25 mouse cellular contexts compared by ENCODE assay signal in genomic region chr4:32504236-32504635, GRCm38 (mm10).
DNase-seq lines count a peak whose midpoint lies in the region; ATAC-seq lines count a peak whose summit lies in the region.
"Had no signal": no experiment of that assay in that cellular context is flagged by ENCODE, and none has a peak within 500 bp of the region (broad histone marks: within the 10 kb centered on the region; RNA-seq: fewer than 3 reads in every experiment).

No protein-coding gene starts in this region.

- 75% methylated on average over 11 of the region's 11 CpGs for WGBS in heart, embryonic 10.5 days
- 85% methylated on average over 11 of the region's 11 CpGs for WGBS in intestine, embryonic 14.5 days
- WGBS in intestine, embryonic 16.5 days, result 87% methylated on average over 11 of the region's 11 CpGs
- WGBS in midbrain, embryonic 11.5 days, result 96% methylated on average over 11 of the region's 11 CpGs
- 95% methylated on average over 11 of the region's 11 CpGs for WGBS in midbrain, embryonic 14.5 days

- no peak overlapping the region for H3K9ac ChIP-seq in intestine, embryonic 14.5 days (ENCODE audit: low read length)
- no peak overlapping the region for H3K9ac ChIP-seq in intestine, embryonic 16.5 days (ENCODE audit: low read depth, low read length)
- no peak overlapping the region for H3K9ac ChIP-seq in midbrain, embryonic 11.5 days (ENCODE audit: low read length)
- H3K9ac ChIP-seq in midbrain, embryonic 14.5 days (replicated peaks; ENCODE audit: low read length), result no peak overlapping the region
- H3K9ac ChIP-seq: forebrain, embryonic 13.5 days; hindbrain, embryonic 14.5 days had no signal

- peaks cover 16% of the 10 kb centered on the region; the same call in 1 of the 2 replicates for H3K36me3 ChIP-seq in heart, embryonic 10.5 days
- H3K36me3 ChIP-seq in intestine, embryonic 14.5 days (ENCODE audit: control insufficient read depth, insufficient read depth, low read length), result no peaks in the 10 kb centered on the region
- H3K36me3 ChIP-seq in intestine, embryonic 16.5 days (ENCODE audit: control insufficient read depth, insufficient read depth, low read length), result no peaks in the 10 kb centered on the region
- no peaks in the 10 kb centered on the region for H3K36me3 ChIP-seq in midbrain, embryonic 11.5 days (ENCODE audit: control insufficient read depth, insufficient read depth, low read length)
- peaks cover 12% of the 10 kb centered on the region for H3K36me3 ChIP-seq in midbrain, embryonic 14.5 days (ENCODE audit: control insufficient read depth, insufficient read depth, low read length)

- no peak for ATAC-seq in intestine, embryonic 14.5 days (replicated peaks; ENCODE audit: low FRiP score, low TSS enrichment, low read depth)
- no peak for ATAC-seq in intestine, embryonic 16.5 days
- ATAC-seq in midbrain, embryonic 11.5 days (ENCODE audit: low FRiP score), result no peak
- no peak for ATAC-seq in midbrain, embryonic 14.5 days (ENCODE audit: low FRiP score, low TSS enrichment)
- 0 out of 2 replicates have a peak, but pooled peaks have one; percentile 6 for ATAC-seq in megakaryocyte progenitor cell, adult 5-6 weeks (replicated peaks; ENCODE audit: poor library complexity)
- no peak for ATAC-seq in frontal cortex, adult (ENCODE audit: low TSS enrichment)
- ATAC-seq: CD4-positive, CD25-positive, alpha-beta regulatory T cell, adult 4 months; forebrain, embryonic 13.5 days; forebrain, embryonic 16.5 days; hindbrain, postnatal 0 days; inflammation-experienced regulatory T-cells, adult 6 months had no signal

- H3K9me3 ChIP-seq in heart, embryonic 10.5 days, result no peaks in the 10 kb centered on the region
- H3K9me3 ChIP-seq in intestine, embryonic 14.5 days (ENCODE audit: control insufficient read depth, low read length), result no peaks in the 10 kb centered on the region
- no peaks in the 10 kb centered on the region for H3K9me3 ChIP-seq in intestine, embryonic 16.5 days (ENCODE audit: control insufficient read depth, low read length)
- H3K9me3 ChIP-seq in midbrain, embryonic 11.5 days (ENCODE audit: control insufficient read depth, low read length), result no peaks in the 10 kb centered on the region
- H3K9me3 ChIP-seq in midbrain, embryonic 14.5 days (ENCODE audit: control insufficient read depth, low read length), result no peaks in the 10 kb centered on the region
- H3K9me3 ChIP-seq: forebrain, embryonic 13.5 days had no signal

- no peak overlapping the region for H3K4me3 ChIP-seq in heart, embryonic 10.5 days
- no peak overlapping the region for H3K4me3 ChIP-seq in intestine, embryonic 14.5 days (ENCODE audit: low read depth, low read length)
- no peak overlapping the region for H3K4me3 ChIP-seq in intestine, embryonic 16.5 days (ENCODE audit: low read length)
- H3K4me3 ChIP-seq in midbrain, embryonic 11.5 days (ENCODE audit: low read depth, low read length), result no peak overlapping the region
- no peak overlapping the region for H3K4me3 ChIP-seq in midbrain, embryonic 14.5 days (replicated peaks; ENCODE audit: low read depth, low read length)
- H3K4me3 ChIP-seq: forebrain, embryonic 10.5 days; forebrain, embryonic 13.5 days; gastrocnemius, adult 2 months had no signal

- peaks cover 27% of the 10 kb centered on the region for H3K4me1 ChIP-seq in heart, embryonic 10.5 days
- peaks cover 3% of the 10 kb centered on the region; the same call in 1 of the 2 replicates for H3K4me1 ChIP-seq in intestine, embryonic 14.5 days (replicated peaks; ENCODE audit: control insufficient read depth, insufficient read depth, low read length)
- no peaks in the 10 kb centered on the region for H3K4me1 ChIP-seq in intestine, embryonic 16.5 days (ENCODE audit: control insufficient read depth, insufficient read depth, low read length)
- peaks cover 8% of the 10 kb centered on the region; the same call in 1 of the 2 replicates for H3K4me1 ChIP-seq in midbrain, embryonic 11.5 days (ENCODE audit: control insufficient read depth, insufficient read depth, low read length)
- peaks cover 17% of the 10 kb centered on the region for H3K4me1 ChIP-seq in midbrain, embryonic 14.5 days (ENCODE audit: control insufficient read depth, insufficient read depth, low read length)

- no peaks in the 10 kb centered on the region for H3K27me3 ChIP-seq in heart, embryonic 10.5 days (ENCODE audit: insufficient read depth, poor library complexity, severe bottlenecking)
- no peaks in the 10 kb centered on the region for H3K27me3 ChIP-seq in intestine, embryonic 14.5 days (replicated peaks; ENCODE audit: control insufficient read depth, insufficient read depth, low read length)
- no peaks in the 10 kb centered on the region for H3K27me3 ChIP-seq in intestine, embryonic 16.5 days (replicated peaks; ENCODE audit: control insufficient read depth, insufficient read depth, low read length)
- H3K27me3 ChIP-seq in midbrain, embryonic 11.5 days (ENCODE audit: control insufficient read depth, insufficient read depth, low read length), result no peaks in the 10 kb centered on the region
- H3K27me3 ChIP-seq in midbrain, embryonic 14.5 days (ENCODE audit: control insufficient read depth, insufficient read depth, low read length), result no peaks in the 10 kb centered on the region
- H3K27me3 ChIP-seq: forebrain, embryonic 13.5 days had no signal

- DNase-seq in heart, embryonic 10.5 days (ENCODE audit: low spot score), result no peak
- no peak for DNase-seq in heart, postnatal 4 days
- peak; percentile 33 for DNase-seq in intestine, embryonic 14.5 days (ENCODE audit: low spot score)
- peak; percentile 14 for DNase-seq in midbrain, embryonic 11.5 days (ENCODE audit: low spot score, missing footprints)
- no peak for DNase-seq in midbrain, embryonic 14.5 days
- DNase-seq: adrenal gland, adult 2 months; adrenal gland, postnatal 14 days; cerebellum, adult 11-12 months; cerebellum, adult 8-10 months; cerebellum, postnatal 10 days; cerebellum, postnatal 36 days; gastrocnemius, adult 2 months; gastrocnemius, postnatal 14 days; heart, adult 18-20 months; kidney, adult 11 months had no signal

- no peak overlapping the region for H3K4me2 ChIP-seq in intestine, embryonic 14.5 days (ENCODE audit: low read length)
- no peak overlapping the region for H3K4me2 ChIP-seq in intestine, embryonic 16.5 days (ENCODE audit: low read depth, low read length)
- H3K4me2 ChIP-seq in midbrain, embryonic 11.5 days, result no peak overlapping the region
- H3K4me2 ChIP-seq in midbrain, embryonic 14.5 days (ENCODE audit: low read length), result no peak overlapping the region
- H3K4me2 ChIP-seq: forebrain, embryonic 13.5 days; hindbrain, embryonic 14.5 days had no signal

- H3K27ac ChIP-seq in heart, embryonic 10.5 days, result 0 out of 2 replicates have a peak overlapping the region, but pooled peaks have one; percentile 1
- no peak overlapping the region for H3K27ac ChIP-seq in intestine, embryonic 14.5 days (ENCODE audit: low read depth)
- no peak overlapping the region for H3K27ac ChIP-seq in intestine, embryonic 16.5 days (ENCODE audit: low read length)
- no peak overlapping the region for H3K27ac ChIP-seq in midbrain, embryonic 11.5 days (ENCODE audit: low read depth, low read length)
- H3K27ac ChIP-seq in midbrain, embryonic 14.5 days (replicated peaks; ENCODE audit: low read depth, low read length), result no peak overlapping the region
- H3K27ac ChIP-seq: forebrain, embryonic 10.5 days; forebrain, embryonic 13.5 days; gastrocnemius, adult 2 months; hindbrain, embryonic 14.5 days; hindbrain, postnatal 0 days had no signal

Comparison
In these comparisons a context has a peak if more than half of its experiments do, and no peak if none do; other contexts are left out.
1. DNase-seq: peak in intestine, embryonic 14.5 days (single experiment) and midbrain, embryonic 11.5 days (single experiment); none in heart, embryonic 10.5 days (single experiment), heart, postnatal 4 days (single experiment) and midbrain, embryonic 14.5 days (single experiment).